Mouse (Mus musculus) embryo, embryonic 11 days (tissue): Measurements from ENCODE around the gene Rab15.
A peak's percentile ranks its signal among the peaks of the same experiment; 100 is the strongest.
"Not testable (repeated sequence)": the region's sequence is repeated elsewhere in the genome, so short reads cannot be mapped to it uniquely, and the experiment has no call there.

Source experiments
- DNase-seq: peaks from one replicate; pipeline ENCODE4 v3.0.0-alpha.2; 2015

Rab15 gene

GRCm38 (mm10) chr12:76818120-76818519 is 4.6 kb downstream of the Rab15 start:
- DNase-seq = peak; percentile 47

DNA sequence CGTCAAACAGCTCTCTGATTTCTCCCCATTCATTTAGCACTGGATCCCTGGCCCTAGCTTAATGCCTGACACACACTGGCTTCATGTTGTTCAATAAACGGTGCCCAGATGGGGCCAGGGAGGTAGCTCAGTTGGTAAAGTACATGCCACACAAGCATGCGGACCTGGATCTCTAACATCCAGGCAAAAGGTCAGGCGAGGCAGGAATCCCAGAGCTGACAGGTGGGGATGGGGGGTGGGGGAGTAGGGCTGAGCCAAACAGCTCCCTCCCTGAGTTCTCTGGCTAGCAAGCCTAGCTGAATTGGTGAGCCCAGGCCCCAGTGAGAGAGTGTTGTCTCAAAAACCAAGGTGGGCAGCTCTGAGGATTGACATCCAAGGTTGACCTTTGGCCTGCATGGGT is 5.5 kb downstream of the Rab15 start:
- DNase-seq = no peak

GRCm38 (mm10) chr12:76816720-76817119 is 6.0 kb downstream of the Rab15 start:
- DNase-seq = no peak

- no peak for DNase-seq
Observed at GRCm38 (mm10) chr12:76814120-76814519, 8.6 kb downstream of the Rab15 start.

DNA sequence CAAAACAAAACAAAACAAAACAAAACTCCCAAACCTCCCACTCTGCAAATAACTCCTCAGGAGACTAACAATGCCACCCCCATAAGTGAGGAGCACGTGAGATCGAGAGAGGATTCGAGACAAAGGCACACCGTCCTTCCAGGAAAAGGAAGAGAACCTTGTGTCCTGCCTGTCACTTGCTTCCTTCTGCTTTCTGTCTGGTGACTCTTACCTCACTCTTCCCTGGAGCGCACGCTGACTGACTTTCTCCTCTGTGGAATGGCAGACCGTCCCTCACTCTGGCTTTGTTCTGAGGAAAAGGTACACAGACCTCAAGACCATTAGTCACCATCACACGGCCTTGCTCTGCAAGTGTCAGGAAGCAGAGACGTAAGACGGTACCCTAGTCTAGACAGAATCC is 9.2 kb downstream of the Rab15 start:
- DNase-seq = no peak

DNA sequence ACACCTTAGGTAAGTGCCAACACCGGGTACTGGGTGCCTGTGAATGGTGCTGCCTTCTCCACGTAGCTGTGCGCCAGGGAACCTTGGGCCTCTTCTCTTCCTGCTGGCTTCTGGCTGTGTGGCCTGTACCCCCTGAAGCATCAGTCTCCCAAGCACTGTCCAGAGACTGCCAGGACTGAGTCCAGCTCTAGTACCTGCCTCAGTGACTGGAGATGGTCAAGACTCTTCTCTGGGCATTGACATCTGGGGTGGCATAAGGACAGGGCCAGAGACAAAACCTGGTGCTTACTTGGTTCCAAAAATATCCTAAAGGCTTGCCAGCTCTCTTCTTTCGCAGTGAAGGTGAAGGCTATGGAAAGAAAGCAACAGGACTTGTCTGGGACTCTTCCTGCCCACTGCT is 11.7 kb downstream of the Rab15 start:
- no peak for DNase-seq

DNA sequence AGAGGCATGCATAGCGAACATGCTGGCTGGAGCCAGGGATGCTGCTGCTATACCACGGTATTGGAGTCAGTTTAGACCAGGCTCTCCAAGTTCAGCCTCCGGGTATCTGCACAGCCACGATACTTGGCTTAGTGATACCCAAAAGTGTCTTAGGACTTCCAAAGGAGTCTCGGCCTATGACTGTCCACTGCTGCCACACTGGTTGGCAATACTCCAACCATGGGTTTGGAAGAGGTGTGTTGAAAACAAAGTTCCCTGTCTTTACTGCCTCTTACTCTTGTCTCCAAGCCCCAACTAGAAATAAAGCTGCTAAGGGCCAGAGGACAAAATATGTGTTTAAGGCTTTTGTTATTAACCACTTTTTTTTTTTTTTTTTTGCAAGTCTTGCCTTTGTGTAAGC is 12.2 kb downstream of the Rab15 start:
- no peak for DNase-seq

DNA sequence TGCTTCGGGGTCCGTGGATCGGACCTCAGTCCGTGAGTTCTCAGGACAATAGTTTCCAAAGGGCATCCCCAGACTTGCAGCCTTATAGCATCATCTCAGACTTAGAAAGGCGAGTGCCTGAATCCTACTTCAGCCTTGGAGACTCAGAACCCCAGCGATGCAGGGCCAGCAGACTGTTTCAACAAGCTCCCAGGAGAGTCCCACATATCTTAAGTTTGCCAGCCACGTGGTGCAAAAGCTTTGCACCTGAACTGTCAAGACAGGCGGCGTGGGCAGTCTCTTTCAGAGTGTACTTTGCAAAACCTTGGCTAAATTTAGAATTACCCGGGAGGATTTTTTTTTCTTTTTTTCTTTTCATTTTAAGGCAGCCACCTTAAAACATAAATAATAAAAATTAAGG is 14.9 kb downstream of the Rab15 start:
- DNase-seq = no peak

DNA sequence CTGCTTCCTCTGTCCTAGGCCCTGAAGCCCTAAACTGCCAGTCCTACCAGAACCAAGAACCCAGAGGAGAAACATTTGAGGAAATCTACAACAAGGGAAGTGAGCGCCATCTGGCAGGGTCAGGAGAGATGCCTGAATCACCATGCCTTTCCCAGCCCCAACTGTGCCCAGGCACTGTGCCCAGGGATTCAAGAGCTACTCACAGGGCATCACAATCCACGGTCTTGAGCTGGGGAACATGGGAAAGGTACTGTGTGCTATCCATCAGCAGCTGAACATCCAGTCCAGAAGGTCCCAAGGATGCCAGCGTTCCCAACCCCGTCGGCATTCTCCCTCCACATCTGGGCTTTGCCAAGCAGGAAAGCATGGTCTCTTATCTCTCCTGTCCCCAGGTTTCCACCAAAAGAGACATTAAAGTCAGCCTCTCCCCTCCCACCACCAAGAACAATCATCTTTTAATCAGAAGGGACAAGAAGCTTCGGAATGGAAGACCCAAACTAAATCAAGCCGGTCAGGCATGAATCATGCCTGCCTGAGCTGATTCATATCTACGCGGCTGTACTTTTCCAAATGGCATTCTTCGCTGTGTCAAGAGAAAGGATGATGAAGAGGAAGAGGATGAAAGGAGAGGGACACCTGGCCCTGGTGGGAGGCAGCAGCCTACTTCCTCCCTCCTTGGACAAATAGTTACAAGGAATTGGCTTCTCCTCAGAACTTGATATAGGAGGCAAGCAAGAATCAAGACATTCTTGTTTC is 17.5 kb downstream of the Rab15 start:
- no peak for DNase-seq

- peak; percentile 65 for DNase-seq
Observed at GRCm38 (mm10) chr12:76803700-76804252, 18.9 kb downstream of the Rab15 start.

DNA sequence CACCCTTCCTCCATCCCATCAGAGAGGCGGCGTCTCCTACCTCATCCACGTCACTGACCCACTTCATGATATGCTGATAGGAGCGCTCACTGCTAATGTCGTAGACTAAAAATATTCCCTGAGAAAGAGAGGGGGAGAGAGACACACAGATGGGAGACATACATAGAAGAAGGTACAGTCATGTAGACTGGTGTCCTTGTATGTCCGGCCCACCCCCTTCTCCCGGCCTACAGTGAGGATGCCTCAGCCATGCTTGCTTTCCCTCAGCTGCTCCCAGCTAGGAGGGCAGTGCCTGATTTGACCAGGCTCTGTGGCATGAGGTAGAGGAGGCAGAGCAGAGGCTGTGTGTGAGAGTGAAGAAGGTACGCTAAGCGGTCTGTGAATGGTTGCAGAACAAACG is 19.7 kb downstream of the Rab15 start:
- DNase-seq = no peak

GRCm38 (mm10) chr12:76798008-76798720 is 24.5 kb downstream of the Rab15 start:
- no peak for DNase-seq

- no peak for DNase-seq
Observed at GRCm38 (mm10) chr12:76796938-76797539, 25.7 kb downstream of the Rab15 start.

DNA sequence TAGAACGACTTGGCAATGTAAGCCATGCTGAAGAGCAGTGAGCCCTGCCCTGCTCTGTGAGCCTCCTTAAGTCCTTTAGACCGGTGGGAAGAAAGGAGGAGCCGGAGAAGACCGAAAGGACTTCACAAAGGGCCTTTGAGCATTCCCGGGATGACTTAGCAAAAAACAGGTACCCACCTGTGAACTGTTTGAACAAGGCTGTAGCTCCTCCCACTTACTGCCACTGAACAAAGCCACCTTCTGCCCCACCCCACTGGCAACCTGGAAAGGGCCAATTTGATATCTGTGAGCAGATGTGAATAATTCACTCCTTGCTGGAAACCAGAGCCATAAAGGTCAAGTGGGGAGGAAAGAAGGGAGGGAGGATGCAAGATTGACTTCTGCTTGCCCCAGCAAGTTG is 27.4 kb downstream of the Rab15 start, which contains the start of gene Gpx2:
Gene Gpx2, minus strand, starts transcription at position 205 of the 400 bp plus-strand sequence.
- no peak for DNase-seq

DNA sequence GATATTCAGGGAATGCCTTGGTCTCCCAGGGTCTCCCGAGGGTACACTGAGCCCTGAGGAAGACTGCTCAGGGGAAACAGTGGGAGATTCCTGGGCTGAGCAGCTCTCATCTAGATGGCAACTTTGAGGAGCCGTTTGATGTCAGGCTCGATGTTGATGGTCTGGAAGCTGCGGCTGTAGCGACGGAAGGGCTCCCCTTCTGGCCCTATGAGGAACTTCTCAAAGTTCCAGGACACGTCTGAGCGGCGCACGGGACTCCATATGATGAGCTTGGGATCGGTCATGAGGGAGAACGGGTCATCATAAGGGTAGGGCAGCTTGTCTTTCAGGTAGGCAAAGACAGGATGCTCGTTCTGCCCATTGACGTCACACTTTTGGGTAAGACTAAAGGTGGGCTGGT is 30.2 kb downstream of the Rab15 start:
- not testable (repeated sequence) for DNase-seq

DNA sequence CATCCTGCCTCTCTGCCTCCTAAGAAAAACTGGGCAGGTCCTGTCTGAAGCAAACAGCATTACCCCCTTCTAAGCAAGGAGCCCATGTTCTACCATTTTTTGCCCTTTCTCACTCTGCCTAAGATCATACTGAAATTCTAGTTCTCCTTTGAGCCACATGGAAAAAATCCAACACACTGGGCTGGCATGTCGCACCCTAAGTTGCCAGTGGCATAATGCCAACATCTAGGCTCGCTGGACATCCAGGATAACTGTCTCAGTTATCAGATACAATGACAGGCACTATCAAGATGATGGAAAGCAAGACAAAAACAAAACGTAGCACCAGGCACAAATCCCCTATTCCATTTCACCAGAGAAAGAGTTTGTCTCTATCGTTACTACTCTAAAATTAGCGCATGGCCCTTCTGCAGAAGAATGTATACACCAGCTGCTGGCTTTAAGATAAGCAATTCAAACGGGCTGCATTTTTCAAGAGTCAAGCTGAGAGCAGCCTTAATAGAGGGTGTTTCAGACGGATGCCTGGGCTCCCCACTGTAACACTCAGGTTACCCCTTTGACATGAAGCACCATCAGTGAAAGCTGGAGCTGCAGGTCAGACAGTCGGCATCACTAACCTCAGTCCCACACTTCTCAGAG is 32.1 kb downstream of the Rab15 start:
- DNase-seq = no peak

DNA sequence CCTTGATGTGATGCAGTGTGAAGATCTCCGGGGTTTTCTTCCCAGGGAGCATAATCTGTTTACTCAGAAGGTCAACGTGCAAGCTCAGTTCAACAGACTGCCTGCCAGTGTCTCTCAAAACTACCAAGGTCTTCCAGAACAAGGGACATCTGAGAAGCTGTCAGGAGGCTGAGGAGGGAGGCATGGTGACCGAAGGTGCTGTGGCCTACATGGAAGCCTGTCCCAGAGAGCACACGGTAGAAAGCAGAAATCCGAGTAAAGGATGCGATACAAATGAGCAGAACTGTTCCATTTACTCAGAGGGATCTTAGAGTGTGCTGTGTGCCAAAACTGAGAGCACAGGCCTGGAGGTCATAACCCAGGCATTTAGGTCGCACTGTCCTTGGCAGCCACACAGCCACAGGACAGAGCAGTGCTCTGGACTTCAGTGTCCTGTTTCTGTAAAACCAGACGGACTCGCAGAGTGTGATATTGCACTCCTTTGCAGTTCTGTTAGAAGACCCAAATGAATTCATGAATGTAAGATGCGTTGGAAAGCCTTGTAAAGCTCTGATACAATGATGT is 38.6 kb downstream of the Rab15 start:
- no peak for DNase-seq

DNA sequence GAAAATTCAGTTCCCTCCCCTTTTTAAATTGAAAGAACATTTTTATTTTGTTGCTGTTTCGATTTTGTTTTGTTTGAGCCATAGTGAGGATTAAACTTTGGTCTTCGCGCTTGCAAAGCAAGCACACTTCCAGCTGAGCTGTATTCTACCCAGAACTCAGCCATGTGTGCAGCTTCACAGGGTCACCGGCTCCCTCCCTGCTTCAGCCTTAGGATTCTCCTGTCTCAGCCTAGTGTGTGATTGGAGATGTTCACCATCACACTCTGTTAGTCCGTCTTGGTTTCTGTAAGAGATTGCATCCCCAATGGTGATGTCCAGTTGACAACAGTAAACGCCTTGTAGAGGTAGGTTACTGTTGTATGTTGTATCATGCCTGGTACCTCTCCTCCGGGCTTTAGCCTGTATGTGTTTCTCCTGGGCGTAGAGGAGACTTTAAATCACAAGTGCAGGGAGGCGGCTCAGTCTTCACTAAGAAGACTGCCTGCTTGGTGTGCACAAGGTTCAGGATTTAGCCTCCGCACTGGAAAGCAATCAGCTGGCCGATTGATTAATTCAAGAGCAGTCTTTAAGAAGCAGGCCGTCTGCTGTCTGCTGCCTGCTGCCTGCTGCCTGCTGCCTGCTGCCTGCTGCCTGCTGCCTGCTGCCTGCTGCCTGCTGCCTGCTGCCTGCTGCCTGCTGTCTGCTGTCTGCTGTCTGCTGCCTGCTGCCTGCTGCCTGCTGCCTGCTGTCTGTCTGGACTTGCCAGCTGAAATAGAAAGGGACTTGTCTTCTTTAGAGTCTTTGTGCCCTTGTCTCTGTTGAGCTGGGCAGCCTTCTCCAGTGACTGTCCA is 41.9 kb downstream of the Rab15 start:
- DNase-seq = peak; percentile 27

DNA sequence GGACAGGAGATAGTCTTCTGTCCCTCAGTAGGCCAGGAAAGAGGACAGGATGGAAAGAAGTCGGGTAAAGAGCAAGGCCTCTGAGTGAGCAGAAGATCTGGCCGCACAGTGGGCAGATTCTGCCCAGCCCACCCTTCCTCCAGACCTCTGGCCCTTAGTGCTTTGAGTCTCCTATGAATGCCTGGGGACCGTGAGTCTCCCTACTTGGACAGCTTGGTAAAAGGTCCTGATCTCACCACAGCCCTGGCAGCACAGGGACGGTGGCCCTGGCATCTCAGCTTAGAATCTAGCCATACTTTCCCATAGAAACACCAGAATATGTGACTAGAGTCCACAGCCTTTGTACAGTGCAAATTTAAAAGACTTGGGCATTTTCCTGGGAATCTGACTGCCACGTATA is 42.8 kb downstream of the Rab15 start:
- DNase-seq = no peak

DNA sequence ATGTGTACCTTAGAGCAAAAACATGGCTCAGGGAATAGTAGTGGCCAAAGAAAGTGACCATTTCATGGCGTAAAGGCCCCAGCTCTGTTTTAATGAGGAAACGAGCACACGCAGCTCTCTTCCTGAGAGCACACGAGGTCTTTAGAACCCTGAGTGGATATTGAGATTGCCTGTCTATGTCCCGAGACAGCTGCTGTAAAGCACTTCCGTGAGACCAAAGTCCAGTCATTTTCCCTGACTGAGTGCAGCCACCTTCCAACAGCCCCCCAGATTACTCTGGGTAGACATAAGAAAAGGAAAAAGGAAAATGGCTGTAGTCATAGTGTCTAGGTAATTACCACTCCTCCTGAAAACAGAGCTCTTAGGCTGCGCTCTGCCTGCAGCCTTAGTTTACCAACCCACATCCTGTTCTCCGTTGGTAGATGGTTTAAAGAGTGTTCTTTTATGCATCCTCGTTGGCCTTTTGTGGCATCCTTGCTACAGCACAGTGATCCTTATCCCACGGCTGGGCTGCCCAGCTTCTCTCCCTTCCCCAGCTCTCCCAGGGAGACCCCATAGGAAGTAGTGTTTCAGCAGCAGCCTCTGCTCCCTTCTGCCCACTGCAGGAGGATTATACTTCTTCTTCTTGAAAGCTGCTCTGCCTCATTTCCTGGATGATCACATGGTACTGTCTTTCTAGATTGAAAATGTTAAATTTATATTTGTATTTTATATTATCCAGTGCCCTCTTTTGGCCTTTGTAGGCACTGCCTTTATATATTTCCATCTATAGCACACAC is 44.2 kb downstream of the Rab15 start:
- no peak for DNase-seq

GRCm38 (mm10) chr12:76777845-76778244 is 44.9 kb downstream of the Rab15 start:
- no peak for DNase-seq
